8 mouse cellular contexts compared by ENCODE assay signal in the genomic region with DNA sequence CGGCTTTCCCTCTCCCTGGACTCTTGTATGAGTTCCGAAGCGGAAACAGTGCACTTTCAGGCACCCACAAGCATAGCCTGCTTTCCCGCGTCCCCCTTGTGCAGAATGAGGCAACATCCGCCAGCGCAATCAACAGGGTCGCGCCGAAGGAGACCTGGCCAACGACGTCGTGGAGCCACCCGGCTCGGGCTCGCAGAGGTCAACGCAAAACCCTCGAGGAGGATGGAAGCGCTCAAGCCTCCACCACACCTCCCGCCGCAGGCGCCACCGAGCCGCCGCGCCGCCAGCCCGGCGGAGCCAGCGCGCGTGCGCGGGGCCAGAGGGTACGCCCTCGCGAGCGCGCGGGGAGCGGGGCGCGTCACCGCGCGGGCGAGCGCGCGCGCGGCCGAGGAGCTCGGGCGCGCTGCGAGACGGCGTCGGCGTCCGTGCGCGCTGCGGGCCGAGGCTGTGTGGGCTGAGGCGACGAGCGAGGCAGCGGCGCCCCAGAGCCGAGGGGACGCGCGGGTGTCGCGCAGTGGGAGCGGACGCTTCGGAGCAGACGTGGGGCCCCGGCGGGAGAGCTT. TPM values are rescaled to one million over a fixed set of nuclear protein-coding genes. Genes with fewer than 3 reads are reported as not detected.
DNase-seq lines count a peak whose midpoint lies in the region; ATAC-seq and TF ChIP-seq lines count a peak whose summit lies in the region.

A gene (plus strand): TSS at position 454 of the 563 bp plus-strand sequence.

- peak within 1 kb of the TSS; percentile 88 for H3K9ac ChIP-seq in hindbrain, embryonic 16.5 days (ENCODE audit: low read depth, low read length)

- intact Hi-C loops in gastrocnemius, adult 2 months (cut with DNase I), result loop anchor here (2.0 kb wide), 1 partner anchor 151 kb away; a partner anchor contains a TSS
- intact Hi-C loops in left cerebral cortex, adult 2 months (cut with DNase I), result loop anchor here (2.0 kb wide), 1 partner anchor 43 kb away; a partner anchor contains a TSS

- H3K27ac ChIP-seq in gastrocnemius, adult 2 months, result peak within 1 kb of the TSS; percentile 92
- H3K27ac ChIP-seq in hindbrain, embryonic 16.5 days (ENCODE audit: low read depth, low read length), result peak within 1 kb of the TSS; percentile 94
- H3K27ac ChIP-seq in left cerebral cortex, adult 2 months, result peak within 1 kb of the TSS; percentile 86
- peak within 1 kb of the TSS; percentile 63 for H3K27ac ChIP-seq in macrophage

- H3K4me3 ChIP-seq in gastrocnemius, adult 2 months, result peak within 1 kb of the TSS; percentile 88
- peak within 1 kb of the TSS; percentile 77 for H3K4me3 ChIP-seq in hindbrain, embryonic 16.5 days (ENCODE audit: low read length)
- H3K4me3 ChIP-seq in left cerebral cortex, adult 2 months, result peak within 1 kb of the TSS; percentile 78
- peak within 1 kb of the TSS; percentile 75 for H3K4me3 ChIP-seq in macrophage (ENCODE audit: inconsistent target)

- no peak; the same call in 1 of the 2 replicates for TF ChIP-seq CTCF in gastrocnemius, adult 2 months (IDR thresholded peaks at IDR 0.05)
- no peak for TF ChIP-seq CTCF in left cerebral cortex, adult 2 months (IDR thresholded peaks at IDR 0.05)

- peaks cover 44% of the 10 kb centered on the region for H3K79me2 ChIP-seq in macrophage (ENCODE audit: inconsistent target)

- peak; percentile 74 for ATAC-seq in activated CD4-positive, CD25-positive, alpha-beta regulatory T cell, adult 4 months
- ATAC-seq in common myeloid progenitor, adult 5-6 weeks (replicated peaks; ENCODE audit: low read depth, poor library complexity, severe bottlenecking), result peak; percentile 77
- peak; percentile 95 for ATAC-seq in hindbrain, embryonic 16.5 days

- H3K27me3 ChIP-seq in hindbrain, embryonic 16.5 days (replicated peaks; ENCODE audit: control insufficient read depth, insufficient read depth, low read length), result no peaks in the 10 kb centered on the region

- no peaks in the 10 kb centered on the region for H3K36me3 ChIP-seq in hindbrain, embryonic 16.5 days (ENCODE audit: control insufficient read depth, insufficient read depth, low read length)
- no peaks in the 10 kb centered on the region for H3K36me3 ChIP-seq in macrophage (ENCODE audit: inconsistent target)

- peak within 1 kb of the TSS; percentile 85 for H3K4me2 ChIP-seq in hindbrain, embryonic 16.5 days (ENCODE audit: low read length)

- H3K9me3 ChIP-seq in hindbrain, embryonic 16.5 days (ENCODE audit: control insufficient read depth, low read length), result no peaks in the 10 kb centered on the region

- H3K4me1 ChIP-seq in hindbrain, embryonic 16.5 days (ENCODE audit: control insufficient read depth, insufficient read depth, low read depth, low read length), result peaks cover 18% of the 10 kb centered on the region

- DNase-seq in gastrocnemius, adult 2 months, result peak; percentile 91
- DNase-seq in left cerebral cortex, adult 2 months (ENCODE audit: extremely low spot score in 1 of 2, low spot score in 2 of 2), result peak; percentile 80 to 84
- peak; percentile 88 for DNase-seq in retina, postnatal 7 days (ENCODE audit: low read depth, low spot score)
- DNase-seq in urinary bladder, adult 18-20 months (ENCODE audit: low spot score in 2 of 2), result peak; percentile 70 to 77

- under 1% methylated on average over 63 of the region's 83 CpGs for WGBS in hindbrain, embryonic 16.5 days
- under 1% methylated on average over 69 of the region's 83 CpGs for WGBS in macrophage (ENCODE audit: missing documents)

RNA-seq across cellular contexts. Expression of the gene that starts here (rescaled TPM):
- polyA plus RNA-seq in activated CD4-positive, CD25-positive, alpha-beta regulatory T cell, adult 4 months (2017; shearing (Covaris generic)), result 10 to 100 TPM; 15.1 to 16.2 TPM
- total RNA-seq in common myeloid progenitor, adult 5-6 weeks (2017), result 181 TPM in 2 replicates
- total RNA-seq in gastrocnemius, adult 2 months (2021), result 10 to 100 TPM; 36.1 to 37.7 TPM
- 5.6 and 5.8 TPM in 2 replicates for polyA plus RNA-seq in hindbrain, embryonic 16.5 days (2015; fragmentation: Nextera tagmentation; extraction: Ambion mirVana)
- 10 to 100 TPM; 51.3 to 55.7 TPM for total RNA-seq in left cerebral cortex, adult 2 months (2021)
- 100 to 1,000 TPM in 23 of 26 experiments, 10 to 100 TPM in 3; 78.1 to 293 (median 171) TPM for total RNA-seq in macrophage (2018; cell fraction: chromatin; rRNA removed)
- total RNA-seq in macrophage (2018; cell fraction: cytosol; rRNA removed), result 10 to 100 TPM; 25.1 to 61.3 (median 41.7) TPM
- 100 to 1,000 TPM in 13 of 26 experiments, 10 to 100 TPM in 13; 46.3 to 201 (median 102) TPM for total RNA-seq in macrophage (2018; cell fraction: nucleus; rRNA removed)
- polyA plus RNA-seq in macrophage (2018), result 32.8 to 42.9 TPM (median 42.0 TPM) in 3 replicates

Comparison
In these comparisons a context has a peak if more than half of its experiments do, and no peak if none do; other contexts are left out.
1. Peak in every context shown above with its lines: DNase-seq, ATAC-seq, H3K4me3 ChIP-seq and H3K27ac ChIP-seq.